Mouse (Mus musculus) heart, postnatal 0 days (tissue): ENCODE measurements around the gene Gm10283.

Source experiments
- CTCF ChIP-seq: IDR thresholded peaks from 2 replicates; pipeline ENCODE4 v1.5.1; 2016; ENCODE audit warnings: antibody characterized with exemption, control low read depth, low read depth
- EP300 ChIP-seq: IDR thresholded peaks from 2 replicates; pipeline ENCODE4 v1.6.1; 2016; ENCODE audit warnings: antibody characterized with exemption, low read depth

GRCm38 (mm10) chr8:60432649-60433048 lies 70.3 kb downstream of the Gm10283 start:
- no peak for TF ChIP-seq CTCF
- TF ChIP-seq EP300 = no peak
